Mouse (Mus musculus) liver, embryonic 14.5 days (tissue): ENCODE results near the gene Gm12845.

Experiments
- CTCF ChIP-seq: IDR thresholded peaks from 2 replicates; pipeline ENCODE4 v1.5.1; 2016; ENCODE audit warnings: antibody characterized with exemption, low read depth, control low read depth
- EP300 ChIP-seq: IDR thresholded peaks from 2 replicates; pipeline ENCODE4 v1.6.1; 2016; ENCODE audit warnings: antibody characterized with exemption, low read depth

GRCm38 (mm10) chr4:117705361-117705760, 18.9 kb upstream of the Gm12845 start:
- TF ChIP-seq CTCF (peak; percentile 64), EP300 (no peak)
